Mouse (Mus musculus) induced T-regulatory cell, adult 2 months (primary cell): ENCODE data around the gene Ier2.
A peak's percentile ranks its signal among the peaks of the same experiment; 100 is the strongest.
"Not testable (repeated sequence)": the region's sequence is repeated elsewhere in the genome, so short reads cannot be mapped to it uniquely, and the experiment has no call there.

ENCODE experiments used
- DNase-seq: peaks from one replicate; pipeline ENCODE4 v3.0.0-alpha.2; 2012; ENCODE audit warnings: low read depth

Gene Ier2

DNA sequence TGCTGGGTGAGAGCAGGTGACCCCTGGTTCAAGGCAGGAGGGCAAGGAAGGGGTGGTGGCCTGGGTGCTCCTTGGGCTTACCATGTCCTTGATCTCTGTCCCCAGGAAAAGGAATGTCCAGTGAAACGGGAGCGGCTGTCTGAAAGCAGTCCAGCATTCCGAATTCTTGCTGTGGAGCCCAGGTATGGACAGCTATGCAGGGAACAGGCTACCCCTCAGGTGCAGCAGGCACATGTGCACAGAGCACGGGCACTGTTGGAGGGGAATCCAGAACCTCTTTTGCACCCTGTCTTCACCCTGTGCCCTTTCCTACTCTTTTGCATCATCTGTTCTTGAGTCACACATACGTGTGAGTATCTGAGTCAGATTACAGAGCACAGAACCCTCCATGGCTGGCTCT, 35.6 kb upstream of the Ier2 start:
- DNase-seq, result no peak

DNA sequence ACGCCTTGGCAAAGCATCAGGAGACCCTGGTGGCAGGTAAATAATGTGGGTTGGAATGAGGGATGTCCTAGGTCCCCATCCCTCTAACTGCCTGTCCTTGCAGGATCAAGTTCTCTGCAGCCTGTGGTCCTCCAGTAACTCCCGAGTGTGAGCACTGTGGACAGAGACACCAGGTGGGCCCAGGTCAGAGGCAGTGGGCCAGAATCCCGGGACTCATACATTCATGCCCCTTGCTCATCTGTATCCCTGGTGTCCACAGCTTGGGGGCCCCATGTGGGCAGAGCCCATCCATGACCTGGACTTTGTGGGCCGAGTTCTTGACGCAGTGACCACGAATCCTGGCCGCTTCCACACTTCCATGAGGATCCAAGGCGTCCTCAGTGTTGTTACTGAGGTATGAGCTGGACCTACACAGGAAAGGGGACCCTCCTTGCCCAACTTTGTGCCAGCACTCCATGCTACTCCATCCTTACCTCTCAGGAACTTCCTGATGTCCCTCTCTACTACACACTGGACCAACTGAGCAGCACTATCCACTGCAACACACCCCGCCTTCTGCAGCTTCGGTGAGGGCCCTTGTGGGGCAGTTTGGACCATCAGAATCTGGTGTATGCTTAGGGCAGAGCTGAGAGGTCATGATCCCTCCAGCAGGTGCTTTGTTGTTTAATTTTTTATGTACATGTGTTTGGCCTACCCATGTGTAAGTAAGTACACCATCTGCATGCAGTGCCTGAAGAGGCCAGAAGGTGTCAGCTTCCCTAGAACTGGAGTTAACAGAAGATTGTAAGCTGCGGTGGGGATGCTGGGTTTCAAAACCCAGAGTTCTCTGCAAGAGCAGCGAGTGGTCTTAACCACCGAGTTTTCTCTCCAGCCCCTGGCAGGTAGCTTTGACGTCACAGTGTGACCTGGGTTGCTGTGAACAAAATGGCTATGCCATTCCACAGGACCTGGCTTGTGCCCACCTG, 34.8 kb upstream of the Ier2 start:
- peak; percentile 73 for DNase-seq

DNA sequence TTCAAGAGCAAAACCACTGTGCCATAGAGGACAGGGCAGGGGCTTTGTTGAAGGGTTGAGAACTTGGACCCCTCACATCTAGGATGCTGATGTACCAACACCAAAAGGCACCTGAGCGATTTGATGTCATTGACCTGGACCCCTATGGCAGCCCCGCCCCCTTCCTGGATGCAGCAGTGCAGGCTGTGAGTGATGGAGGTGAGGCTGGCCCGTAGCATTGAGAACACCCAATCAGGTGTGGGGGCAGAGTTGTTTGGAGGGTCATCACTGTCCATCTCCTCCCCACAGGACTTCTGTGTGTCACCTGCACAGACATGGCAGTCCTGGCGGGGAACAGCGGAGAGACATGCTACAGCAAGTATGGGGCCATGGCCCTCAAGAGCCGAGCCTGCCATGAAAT, 32.5 kb upstream of the Ier2 start:
- DNase-seq, result no peak

DNA sequence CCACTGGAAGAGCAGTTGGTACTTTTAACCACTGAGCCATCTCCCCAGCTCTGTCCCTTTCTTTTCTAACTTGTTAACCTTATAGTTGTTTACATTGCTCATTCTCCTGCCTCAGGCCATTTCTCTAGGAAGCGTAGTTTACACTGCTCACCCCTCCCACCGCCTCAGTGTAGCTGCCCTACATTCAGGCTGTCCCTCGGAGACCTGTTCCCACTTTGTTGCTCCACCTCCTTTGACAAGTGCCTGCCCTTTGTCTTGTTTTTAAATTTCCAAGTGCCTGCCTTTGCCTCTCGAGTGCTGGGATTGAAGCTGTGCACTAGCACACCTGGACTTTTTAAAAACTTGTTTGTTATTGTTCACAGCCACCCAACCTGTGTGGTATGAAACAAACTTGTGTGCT, 30.7 kb upstream of the Ier2 start:
- no peak for DNase-seq

DNA sequence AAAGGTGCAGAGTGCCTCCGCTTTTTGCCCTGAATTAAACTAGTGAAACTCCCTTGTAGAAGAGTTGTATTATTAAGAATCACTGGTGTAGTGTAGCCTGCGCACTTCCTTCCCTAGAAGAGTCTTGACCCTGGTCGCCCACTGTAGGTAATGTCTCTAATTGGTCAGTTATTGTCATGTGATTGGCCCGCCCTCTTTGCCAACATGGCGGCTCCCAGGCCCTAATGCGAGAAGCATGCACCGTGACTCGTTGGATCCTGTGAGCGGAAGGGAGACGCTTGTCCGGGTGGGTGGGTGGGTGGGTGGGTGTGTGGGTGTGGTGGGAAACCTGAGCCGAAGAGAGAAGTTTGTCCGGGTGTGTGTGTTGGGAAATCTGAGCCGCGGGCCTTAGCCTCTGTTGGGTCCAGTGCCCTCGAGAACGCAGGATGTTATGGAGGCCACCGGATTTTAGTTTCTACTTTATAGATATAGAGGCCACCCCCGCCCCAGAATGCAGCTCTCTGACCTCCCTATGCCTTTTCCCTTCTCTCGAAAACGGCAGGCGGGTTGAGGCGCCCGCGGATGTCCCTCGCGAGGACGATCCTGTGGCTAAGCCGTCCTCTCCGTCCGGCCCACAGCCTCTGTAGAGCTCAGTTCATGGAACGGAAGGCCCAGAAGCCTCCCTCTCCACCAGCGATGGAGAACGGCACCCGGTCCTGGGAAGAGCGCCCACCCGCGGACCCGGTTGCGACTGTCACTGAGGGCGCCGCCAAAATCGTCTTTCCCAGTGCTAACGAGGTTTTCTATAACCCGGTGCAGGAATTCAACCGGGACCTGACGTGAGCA, 26.7 kb upstream of the Ier2 start:
- DNase-seq, result peak; percentile 93

DNA sequence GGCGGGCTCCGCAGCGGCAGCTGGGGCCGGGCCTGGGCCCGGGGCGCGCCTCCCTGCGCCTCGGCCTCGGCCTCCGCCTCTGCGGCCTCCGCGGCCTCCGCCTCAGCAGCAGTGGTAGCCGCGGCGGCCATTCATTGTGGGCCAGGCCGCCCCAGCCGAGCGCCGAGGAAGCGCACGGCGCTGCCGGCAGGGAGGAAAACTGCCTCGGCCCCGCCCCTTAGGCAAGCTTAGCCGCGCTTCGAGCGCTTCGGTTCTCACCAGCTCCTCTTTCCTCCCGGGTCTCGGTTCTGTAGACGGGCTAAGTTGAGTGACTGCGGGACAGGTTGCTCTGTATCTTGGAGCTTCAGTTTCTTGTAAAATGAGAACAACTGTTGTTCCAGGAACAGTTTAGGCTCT, 25.1 kb upstream of the Ier2 start, which contains the start of gene Nacc1:
TSS of gene Nacc1 (minus strand) at position 158 of the 396 bp plus-strand sequence.
- peak; percentile 91 for DNase-seq

DNA sequence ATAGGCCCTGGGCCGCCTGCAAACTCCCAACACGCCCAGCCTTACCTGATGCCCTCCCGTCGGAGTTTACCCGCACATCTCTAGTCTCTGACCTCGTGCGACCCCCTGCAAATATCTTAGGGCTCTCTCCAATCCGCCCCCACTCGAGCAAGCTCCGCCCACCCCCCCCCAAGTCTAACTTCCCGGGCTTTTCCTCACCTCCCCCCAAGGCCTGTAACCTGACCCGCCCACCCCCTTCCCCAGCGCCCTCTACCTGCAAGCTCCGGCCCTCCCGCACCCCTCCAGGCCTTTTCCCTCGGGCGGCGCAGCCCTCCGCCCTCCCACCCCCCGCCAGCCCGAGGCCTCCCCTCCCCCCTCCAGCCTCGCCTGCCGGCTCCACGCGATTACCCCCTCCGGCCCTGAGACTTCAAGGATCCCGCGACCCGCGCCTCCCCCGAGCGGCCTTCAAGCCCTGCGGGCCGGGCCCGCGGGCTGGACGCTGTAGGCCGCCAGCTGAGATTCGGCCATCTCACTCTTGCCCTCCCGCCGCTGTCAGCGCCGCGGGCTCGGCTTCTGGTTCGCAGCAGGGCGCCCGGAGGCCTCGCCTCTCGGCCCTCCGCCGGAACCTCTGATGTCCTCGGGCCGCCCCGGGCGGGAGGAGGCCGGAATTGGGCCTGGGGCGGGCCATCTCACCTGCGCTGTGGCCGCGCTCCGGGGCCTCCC, 24.5 kb upstream of the Ier2 start:
- peak; percentile 56 for DNase-seq

DNA sequence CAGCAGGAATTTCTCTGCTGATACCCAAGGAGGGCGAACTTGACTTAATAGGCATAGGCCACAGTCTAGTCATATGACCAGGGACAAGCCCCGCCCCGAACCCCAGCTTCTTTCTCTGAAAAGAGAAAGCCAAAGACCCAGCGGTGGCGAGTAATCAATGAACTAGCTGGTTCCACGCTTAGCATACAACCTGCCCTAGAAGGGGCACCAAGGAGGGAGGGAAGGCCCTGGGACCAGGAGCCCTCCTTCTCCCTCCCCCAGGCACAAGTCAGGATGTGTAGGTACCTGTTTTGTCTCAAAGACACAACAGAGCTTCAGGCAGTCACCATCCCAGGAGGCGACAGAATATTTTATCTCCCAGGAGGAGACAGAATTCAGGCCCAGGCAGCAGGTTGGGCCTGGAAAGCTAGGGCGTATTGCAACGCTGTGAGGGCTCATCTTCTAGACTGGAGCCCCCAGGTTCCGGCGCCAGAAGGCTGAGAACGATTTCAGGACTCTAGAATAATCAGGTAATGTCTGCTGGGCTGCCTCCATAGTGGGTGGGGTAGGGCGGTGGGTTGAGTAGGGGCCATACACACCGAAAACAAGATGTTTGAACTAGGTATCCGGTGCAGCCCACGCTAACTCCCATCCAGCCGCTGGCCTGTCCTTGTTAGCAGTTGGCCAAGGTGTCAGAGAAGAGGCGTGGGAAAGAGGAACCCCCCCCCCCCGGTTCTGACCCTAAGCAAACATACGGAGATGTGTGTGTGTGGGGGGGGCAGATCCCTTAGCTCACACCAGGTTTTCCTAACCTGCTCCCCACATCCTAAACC, 23.7 kb upstream of the Ier2 start, which contains the start of gene Trmt1:
TSS of gene Trmt1 (plus strand) at position 117 of the 812 bp plus-strand sequence.
- peak; percentile 75 for DNase-seq

DNA sequence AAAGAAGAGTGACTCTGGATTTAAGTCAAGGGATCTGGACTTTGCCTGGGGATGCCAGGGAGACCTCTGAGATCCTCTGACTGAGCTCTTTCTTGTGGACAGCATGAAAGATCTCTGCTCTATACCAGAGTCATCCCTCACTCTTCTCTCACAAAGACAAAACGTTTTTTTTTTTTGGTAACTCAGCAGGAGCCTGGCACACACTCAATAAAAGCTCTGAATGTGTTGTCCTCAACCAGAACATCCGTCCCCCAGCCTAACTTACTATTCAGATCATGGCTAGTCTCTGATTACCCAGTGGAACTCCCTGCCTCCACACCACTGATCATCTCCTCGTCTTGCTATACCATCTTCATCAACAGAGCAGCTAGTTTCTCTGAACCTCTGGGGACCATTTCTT, 21.9 kb upstream of the Ier2 start:
- DNase-seq, result no peak

DNA sequence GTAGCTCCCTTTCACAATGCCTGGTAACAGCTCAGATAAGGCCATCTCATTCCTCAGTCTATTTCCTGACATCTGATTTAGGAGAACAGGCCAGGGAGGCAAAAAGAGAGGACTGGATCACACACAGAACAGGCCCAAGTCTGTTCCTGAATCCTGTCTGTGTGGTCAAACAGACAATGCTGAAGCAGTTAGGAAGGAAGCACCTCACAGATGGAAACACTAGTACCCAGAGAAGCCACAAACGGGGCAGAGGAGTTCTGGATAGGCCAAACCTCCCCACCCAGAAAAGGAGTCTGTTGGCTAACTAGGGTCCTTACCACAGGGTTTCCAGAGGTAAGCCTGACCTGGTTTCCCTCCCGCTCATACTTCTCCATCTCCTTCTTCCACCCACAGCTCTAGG, 19.6 kb upstream of the Ier2 start:
- no peak for DNase-seq

DNA sequence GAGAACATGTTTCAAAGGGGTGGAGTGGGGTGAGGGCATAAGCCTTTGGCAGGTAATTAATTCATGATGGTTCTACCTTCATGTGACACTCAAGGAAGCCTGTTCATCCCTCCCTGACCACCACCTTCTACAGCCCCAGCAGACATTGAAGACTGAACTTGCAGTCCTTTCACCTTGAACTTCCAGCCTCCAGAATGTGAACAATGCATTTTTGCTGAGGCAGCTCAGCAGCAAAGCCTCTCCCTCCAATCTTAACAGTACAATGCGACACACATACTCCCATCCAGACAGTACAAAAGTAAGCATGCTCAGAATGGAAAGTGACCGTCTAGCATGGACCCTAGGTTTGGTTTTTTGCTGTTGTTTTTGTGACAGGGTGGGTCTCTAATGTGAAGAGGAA, 18.8 kb upstream of the Ier2 start:
- DNase-seq, result no peak

DNA sequence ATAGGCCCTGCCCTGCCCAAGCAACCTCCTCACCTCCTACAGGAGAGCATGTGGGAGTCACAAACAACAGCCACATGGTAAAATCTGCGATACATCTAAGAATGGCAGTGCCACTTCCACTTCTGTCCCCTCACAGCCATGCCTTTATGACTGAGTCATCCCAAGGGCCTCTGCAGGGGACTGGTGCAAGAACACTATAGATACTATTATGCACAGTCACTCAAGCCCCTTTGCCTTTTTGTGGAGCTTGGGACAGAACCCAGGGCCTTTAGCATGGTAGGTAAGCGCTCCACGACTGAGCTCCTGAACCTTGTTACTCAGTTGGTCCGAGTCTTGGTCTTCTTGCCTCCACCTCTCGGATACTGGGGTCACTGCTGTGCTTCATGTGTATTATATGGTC, 14.7 kb upstream of the Ier2 start:
- DNase-seq, result no peak

DNA sequence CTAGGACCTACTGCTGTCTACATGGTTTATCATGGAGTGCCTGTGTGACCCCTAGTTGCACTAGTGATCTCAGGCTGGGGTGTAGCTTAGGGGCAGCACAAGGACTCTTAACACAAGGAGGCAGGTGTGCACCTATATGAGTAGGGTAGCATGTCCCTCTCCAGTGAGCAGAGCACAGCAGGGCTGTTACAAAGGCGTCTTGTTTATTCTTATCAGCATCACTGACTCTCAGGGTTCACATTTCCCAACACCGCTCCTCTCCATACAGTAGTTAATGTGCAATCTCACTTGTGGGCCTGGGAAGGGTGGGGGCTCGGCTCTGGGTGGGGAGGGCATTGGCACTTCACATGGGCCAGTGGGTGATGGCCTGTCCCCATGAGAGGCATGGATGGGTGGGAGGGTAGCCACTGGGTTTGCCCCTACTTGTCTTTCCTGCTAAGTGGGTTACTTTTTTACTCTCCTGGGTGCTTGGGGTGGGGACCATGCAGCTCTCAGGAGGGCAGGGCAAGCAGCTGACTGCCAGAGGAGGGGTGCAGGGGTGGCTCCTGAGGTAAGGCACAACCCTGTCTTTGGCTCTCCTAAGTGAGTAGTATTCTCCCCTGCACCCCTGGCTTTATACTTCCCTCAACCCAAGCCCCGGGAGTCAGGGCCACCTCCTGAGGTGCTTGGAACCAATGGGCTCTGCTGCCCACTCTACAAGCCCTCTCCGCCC, 7.8 kb upstream of the Ier2 start:
- not testable (repeated sequence) for DNase-seq

DNA sequence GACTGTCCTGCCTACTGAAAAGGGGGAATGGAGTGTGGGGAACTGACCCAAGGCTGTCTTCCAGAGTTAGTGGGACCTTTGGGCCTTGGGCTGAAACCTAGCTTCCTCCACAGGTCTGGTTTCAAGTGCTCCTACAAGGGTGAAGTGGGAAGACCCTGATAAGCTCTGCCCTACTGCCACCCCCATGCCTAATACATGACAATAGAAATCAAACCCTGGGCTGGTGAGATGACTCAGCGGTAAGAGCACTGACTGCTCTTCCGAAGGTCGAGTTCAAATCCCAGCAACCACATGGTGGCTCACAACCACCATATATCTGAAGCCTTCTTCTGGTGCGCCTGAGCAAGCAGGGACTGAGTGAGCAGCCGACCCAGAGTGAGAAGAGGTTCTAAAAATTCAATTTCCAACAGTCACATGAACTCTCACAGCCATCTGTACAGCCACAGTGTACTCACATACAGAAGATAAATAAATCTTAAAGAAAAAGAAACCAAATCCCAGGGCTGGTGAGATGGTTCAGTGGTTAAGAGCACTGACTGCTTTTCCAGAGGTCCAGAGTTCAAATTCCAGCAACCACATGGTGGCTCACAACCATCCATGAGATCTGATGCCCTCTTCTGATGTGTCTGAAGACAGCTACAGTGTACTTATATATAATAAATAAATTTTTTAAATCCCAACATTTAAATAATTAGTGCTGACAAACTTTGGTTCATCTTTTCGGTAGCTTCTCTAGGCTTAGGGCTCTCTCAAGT, 6.3 kb upstream of the Ier2 start:
- DNase-seq, result no peak

DNA sequence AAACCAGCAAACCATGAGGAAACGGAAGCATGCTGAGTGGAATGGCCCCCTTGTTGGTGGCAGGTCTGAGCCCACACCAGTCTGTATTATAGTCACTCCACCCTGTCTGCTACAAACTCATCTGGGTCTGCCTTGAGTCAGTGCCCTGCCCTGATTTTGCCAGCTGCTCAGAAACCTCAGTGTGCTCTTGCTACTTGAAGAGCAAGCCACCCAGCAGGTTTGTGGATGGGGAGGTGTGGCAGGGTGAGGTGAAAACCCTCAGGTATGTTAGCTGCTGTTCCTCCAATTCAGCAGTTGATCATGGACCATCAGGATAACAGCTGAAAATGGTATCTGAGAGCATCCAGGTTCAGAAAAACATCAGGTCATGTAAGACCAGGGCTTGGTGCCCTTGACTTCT, 5.4 kb upstream of the Ier2 start:
- DNase-seq, result no peak

DNA sequence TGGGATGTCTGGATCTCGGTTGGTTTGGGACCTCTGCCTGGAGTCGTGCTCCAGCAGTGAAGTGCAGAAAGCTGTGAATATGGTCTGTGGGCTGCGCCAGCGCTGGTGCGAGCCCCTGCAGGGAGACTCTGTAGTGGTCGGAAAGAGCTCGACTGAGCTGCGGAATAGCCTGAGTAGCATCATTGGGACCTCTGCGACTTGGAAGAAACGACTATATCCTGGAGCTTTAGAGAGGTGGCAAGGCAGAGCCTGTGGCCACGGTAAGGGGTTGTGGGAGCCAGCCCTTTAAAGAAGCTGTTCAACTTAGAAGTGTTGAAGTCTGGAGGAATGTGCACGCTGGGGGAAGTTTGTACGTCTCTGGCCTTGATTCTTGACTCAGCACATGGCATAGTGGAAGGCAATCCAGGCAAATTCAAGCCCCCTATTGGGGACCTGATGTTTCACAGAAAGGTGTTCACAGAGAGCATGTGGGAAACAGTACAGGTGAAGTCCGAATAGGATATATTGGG, 2.8 kb upstream of the Ier2 start:
- no peak for DNase-seq

DNA sequence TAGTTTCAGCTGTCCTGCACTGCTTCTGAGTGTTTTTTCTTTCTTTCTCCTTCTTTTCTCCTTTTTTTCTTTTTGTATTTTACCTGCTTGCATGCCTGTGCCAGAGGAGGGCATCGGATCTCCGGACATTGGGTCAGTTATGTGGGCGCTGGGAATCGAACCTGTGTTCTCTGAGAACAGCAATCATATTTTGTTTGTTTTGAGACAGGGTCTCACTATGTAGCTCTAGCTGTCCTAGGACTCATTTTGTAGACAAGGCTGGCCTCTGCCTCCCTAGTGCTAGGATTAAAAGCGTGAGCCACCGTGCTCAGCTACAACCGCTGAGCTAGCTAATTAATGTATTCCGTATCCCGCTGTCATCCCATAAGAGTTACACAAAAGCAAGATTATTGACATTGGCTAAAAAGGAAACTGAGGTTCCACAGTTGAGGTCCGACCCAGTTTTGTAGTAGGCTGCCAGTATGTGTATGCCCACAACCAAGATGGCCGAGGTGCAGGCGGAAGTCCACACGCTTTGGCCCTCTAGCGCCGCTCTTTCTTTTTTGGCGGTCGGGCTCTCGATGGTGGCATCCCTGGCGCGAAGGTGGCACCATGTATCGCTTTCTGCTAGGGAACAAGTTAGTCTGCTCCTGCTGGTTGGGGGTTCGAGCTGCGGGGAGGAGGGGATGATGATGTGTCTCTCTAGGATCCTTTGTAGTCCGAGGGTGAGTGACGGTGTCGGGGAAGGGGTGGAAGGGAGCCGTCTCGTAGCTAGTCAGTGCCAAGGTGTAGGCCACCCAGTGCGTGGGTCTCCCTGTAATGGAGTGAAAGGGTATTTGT, 2.1 kb upstream of the Ier2 start:
- DNase-seq, result peak; percentile 90

DNA sequence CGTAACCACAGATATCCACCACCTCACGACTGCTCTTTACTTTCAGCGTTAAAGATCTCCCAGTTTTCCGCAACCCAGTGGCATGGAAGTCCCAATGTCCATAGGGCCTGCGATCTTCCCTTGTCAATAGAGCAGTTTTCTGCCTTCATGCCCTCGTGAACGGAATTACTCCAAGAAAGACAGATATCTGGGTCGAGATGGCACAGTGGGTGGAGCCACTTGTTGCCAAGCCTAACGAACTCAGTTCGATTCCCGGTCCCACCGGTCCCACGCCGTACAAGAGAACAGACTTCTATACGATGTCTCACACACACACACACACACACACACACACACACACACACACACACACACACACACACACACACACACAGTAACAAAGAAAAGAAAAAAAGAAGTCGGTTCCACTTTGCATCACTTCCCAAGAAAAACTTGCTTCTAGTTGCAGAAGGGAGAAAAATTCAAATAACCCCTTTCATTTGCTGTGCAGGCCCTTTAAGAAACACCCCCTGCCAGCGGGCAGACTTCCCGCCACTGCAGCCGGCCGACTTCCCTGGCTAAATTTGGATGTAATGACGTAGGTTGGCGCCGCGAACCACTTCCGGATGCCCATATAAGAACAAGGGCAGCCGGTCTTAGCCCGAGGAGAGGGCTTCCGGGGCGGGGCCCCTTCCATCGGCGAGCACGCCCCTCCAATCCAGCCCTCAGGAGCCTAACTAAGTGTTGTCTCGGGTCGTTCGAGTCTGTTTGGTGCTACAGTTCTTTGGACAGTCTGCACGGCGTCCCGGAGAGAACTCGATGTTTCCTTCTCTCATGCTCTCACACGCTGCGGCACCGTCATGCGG, 1.1 kb upstream of the Ier2 start:
- DNase-seq, result peak; percentile 97
